Mouse (Mus musculus) neutrophil, adult 59 days (primary cell): ENCODE measurements around the gene Clec11a. TPM values are rescaled to one million over a fixed set of nuclear protein-coding genes. Genes with fewer than 3 reads are reported as not detected.

ENCODE experiments used
- total RNA-seq, 2 experiments: library from RNA; stranded (reverse); gene quantifications; 1 replicate in 1 of 2; 2 replicates in 1 of 2; pipeline ENCODE4 v1.2.4; 2023

Clec11a gene
- 1 to 10 TPM in 1 of 2 experiments, under 1 TPM in 1; 0.42 to 1.1 TPM for total RNA-seq

DNA sequence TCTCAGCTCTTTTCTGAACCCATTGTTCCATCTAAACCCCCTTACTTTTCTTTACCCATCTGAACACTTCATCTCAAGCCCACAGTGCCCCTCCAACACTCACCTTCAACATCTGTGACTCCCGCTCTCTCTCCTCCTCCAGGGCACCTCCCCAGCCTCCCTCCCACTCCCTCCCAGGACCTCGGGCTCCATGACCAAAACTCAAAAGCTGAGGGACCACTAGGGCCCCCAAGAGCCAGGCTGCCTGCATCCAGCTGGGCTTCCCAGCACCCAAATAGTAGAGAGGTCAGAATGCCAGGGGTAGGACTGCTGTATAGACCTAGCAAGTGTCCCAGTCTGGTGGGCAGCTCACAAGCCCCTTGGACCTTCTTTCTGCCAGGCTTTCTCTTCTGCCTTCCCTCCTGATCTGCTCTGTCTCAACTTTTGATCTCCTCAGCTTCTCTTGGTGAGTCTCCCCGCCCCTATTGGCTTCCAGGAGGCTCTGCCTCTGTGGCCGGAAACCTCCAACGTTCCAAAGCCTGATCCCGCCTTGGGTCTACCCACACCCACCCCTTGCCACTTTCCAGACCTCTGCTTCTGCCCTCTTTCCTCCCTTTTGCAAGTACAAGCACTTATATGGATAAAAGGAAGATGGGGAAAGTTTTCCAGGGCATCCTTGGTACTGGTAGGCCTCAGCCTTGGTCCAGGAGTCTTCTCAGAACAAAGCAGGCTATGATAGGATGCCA is at the start of gene Clec11a:
Gene Clec11a, minus strand, starts transcription at position 387 of the 725 bp plus-strand sequence.

DNA sequence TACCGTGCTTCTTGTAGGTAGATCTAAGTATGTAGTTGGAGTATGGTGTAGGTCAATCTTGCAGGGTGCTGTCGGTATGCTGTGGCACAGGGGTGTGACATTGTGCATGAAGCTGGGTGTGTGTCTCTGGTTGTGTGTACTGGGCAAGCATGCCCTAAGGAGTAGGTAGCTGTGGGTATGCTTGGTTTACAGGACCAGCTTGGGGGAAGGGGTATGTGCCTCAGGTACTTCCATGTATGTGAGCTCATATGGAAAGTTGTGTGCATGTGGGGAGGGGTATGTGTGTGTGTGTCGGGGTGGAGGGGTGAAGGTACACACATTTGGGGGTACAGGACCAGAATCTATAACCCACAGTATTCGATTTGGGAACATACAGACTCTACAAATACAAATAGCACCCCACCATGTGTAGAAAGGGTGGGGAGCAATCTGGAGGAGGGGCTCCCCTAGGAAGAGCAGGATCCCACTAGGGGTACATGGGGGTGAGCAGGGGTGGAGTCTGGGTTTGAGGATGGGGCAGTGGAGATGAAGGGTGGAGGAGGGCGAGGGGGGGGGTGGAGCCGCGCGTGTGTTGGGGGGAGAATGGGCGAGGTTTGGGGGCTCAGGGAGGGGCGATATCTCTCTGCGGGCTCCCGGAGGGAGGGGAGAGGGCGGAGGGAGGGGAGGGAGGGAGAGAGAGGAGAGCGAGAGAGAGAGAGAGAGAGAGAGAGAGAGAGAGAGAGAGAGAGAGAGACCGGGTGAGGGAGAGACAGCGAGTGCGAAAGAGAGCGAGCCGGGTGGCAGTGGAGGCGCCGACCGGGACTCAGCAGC is 3.0 kb upstream of the Clec11a start, which contains the start of gene Shank1:
Gene Shank1, plus strand, starts transcription at position 779 of the 810 bp plus-strand sequence.

DNA sequence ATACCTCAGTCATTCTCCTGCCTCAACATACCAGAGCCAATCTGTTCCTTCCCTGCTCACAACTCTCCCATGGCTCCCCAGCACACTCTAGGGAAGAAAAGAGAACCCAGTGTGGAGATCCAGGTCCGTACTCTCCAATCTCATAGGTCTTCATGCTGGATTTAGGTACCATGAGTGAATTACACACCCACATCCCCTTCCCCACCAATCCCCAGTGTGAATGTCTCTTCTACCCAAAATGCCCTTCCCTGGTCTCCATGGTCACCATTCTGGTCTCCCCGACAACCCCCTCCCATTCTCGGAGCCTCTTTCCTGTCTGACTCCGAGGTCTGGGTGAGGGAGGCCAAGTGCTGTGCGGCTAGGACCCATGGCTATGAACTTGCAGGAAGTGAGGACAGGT is 45.6 kb downstream of the Clec11a start, which contains the start of gene Gm15517:
Gene Gm15517, plus strand, starts transcription at position 301 of the 400 bp plus-strand sequence.

GRCm38 (mm10) chr7:44257278-44257677 is 49.4 kb downstream of the Clec11a start, which contains the start of gene Acp4:
Gene Acp4 (minus strand): TSS chr7:44257378.

Other genes starting within 250 kb of the Clec11a start
- gene Klk1b21, start 204.6 kb downstream of the Clec11a start, total RNA-seq, result not detected
- not detected for gene Klk1b22, start 194.2 kb downstream of the Clec11a start, total RNA-seq
- gene Klk1b16, start 170.1 kb downstream of the Clec11a start, total RNA-seq, result not detected
- not detected for gene Klk1b24, start 118.7 kb downstream of the Clec11a start, total RNA-seq
- gene Klk1b3, start 108.7 kb downstream of the Clec11a start, total RNA-seq, result not detected
- not detected for gene Klk1b4, start 99.5 kb downstream of the Clec11a start, total RNA-seq
- gene Klk1b5, start 91.0 kb downstream of the Clec11a start, total RNA-seq, result not detected
- not detected for gene Klk1, start 81.5 kb downstream of the Clec11a start, total RNA-seq
- not detected for gene Gm36864, start 70.7 kb downstream of the Clec11a start, total RNA-seq
- gene 1700028J19Rik, start 60.2 kb downstream of the Clec11a start, total RNA-seq, result 1 to 10 TPM in 1 of 2 experiments, under 1 TPM in 1; 0.49 to 1.6 TPM
- 10 to 100 TPM; 27.8 to 34.7 TPM for gene 2410002F23Rik, start 60.2 kb downstream of the Clec11a start, total RNA-seq
- gene Acp4, start 49.5 kb downstream of the Clec11a start, total RNA-seq, result not detected
- gene Gm15517, start 45.5 kb downstream of the Clec11a start, total RNA-seq, result not detected
- under 1 TPM; 0.40 to 0.57 TPM for gene Shank1, start 3.4 kb upstream of the Clec11a start, total RNA-seq
- under 1 TPM in 1 of 2 experiments, not detected in 1; 0.36 TPM for gene Syt3, start 77.2 kb upstream of the Clec11a start, total RNA-seq
- gene 1700008O03Rik, start 78.9 kb upstream of the Clec11a start, total RNA-seq, result under 1 TPM in 1 of 2 experiments, not detected in 1; 0.16 TPM
- gene Lrrc4b, start 122.1 kb upstream of the Clec11a start, total RNA-seq, result not detected
- gene Aspdh, start 158.5 kb upstream of the Clec11a start, total RNA-seq, result not detected
- gene Josd2, start 161.1 kb upstream of the Clec11a start, total RNA-seq, result 10 to 100 TPM; 29.3 to 40.6 TPM
- 10 to 100 TPM; 26.0 to 27.0 TPM for gene Emc10, start 189.6 kb upstream of the Clec11a start, total RNA-seq
- 1 to 10 TPM in 1 of 2 experiments, under 1 TPM in 1; 0.90 to 2.7 TPM for gene Fam71e1, start 189.7 kb upstream of the Clec11a start, total RNA-seq
- under 1 TPM; 0.13 to 0.46 TPM for gene Mybpc2, start 217.8 kb upstream of the Clec11a start, total RNA-seq
- 10 to 100 TPM in 1 of 2 experiments, 1 to 10 TPM in 1; 4.6 to 14.6 TPM for gene Spib, start 225.2 kb upstream of the Clec11a start, total RNA-seq
- 10 to 100 TPM; 46.1 to 62.2 TPM for gene Pold1, start 241.9 kb upstream of the Clec11a start, total RNA-seq
- 100 to 1,000 TPM; 311 to 353 TPM for gene Nr1h2, start 247.0 kb upstream of the Clec11a start, total RNA-seq